Mouse (Mus musculus) embryo, embryonic 10 days (tissue): ENCODE data around the gene Sae1.

Experiments used
- DNase-seq: peaks from one replicate; pipeline ENCODE4 v3.0.0-alpha.2; 2015; ENCODE audit warnings: low spot score

Gene Sae1

DNA sequence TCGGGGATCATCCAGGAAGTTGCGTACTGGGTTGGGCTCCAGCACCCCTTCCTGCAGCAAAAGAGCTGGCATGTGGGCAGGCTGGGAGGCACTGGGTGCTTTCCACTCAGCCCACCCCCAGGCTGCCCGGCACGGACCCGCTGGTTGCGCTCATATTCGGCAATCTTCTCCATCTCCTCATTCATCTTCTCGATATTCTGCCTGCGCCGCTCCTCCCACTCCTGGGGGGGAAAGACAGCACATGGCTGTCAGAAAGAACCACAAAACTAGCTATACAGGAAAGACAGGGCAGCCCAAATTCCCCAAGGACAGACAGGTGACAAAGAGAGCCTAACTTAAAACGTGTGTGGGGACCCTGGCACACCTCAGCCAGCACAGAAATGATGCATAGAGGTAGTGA, 106.9 kb downstream of the Sae1 start:
- DNase-seq, result no peak

DNA sequence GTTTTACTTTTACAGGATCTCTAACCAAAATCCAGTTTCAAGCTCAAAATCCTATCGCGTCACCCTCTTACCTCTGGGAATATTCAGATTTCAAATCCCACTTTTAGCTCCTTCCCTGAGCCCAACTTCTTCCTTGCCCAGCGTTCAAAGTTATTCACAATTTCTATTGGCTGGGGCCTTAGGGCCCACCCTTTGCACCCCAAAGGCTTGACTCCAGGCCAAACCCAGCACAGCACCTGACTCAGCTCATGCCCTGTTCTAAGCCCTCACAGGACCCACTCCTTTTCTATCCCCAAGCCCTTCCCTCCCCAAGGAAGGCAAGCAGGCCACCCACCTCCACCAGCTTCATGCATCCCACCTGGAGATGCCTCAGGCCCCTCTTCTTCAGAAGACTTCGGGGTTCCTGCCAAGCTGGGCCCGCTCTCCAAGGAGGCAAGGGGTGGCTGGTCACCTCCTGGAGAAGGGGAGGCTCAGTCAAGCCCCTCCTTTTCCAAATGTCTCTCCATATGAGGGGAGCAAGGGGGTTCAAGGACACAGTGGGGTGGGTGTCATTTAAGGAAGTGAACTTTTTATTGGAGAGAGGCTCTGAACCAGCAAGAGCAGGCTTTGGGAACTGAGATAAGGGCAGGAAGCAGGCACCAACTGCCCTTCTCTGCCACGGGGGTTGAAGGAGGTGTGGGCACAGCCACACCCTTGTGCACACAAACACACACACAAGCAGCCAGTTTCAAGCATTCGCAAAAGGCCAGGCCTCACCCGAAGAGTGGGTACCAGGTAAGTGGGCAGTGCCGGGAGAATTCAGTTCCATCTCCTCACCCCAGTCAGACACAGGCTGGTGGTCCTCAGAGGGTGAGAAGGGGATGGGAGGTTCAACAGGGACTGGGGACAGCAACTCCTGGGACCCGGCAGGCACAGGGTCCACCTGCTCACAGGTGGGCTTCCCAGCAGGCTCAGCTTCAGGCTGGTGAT, 112.4 kb downstream of the Sae1 start:
- no peak for DNase-seq

GRCm38 (mm10) chr7:16273766-16274140, 113.9 kb downstream of the Sae1 start:
- peak; percentile 91 for DNase-seq

- DNase-seq, result peak; percentile 98
Measured at GRCm38 (mm10) chr7:16273081-16273765, 114.4 kb downstream of the Sae1 start, which contains the start of gene Inafm1. Gene Inafm1 (minus strand): TSS chr7:16273617.

DNA sequence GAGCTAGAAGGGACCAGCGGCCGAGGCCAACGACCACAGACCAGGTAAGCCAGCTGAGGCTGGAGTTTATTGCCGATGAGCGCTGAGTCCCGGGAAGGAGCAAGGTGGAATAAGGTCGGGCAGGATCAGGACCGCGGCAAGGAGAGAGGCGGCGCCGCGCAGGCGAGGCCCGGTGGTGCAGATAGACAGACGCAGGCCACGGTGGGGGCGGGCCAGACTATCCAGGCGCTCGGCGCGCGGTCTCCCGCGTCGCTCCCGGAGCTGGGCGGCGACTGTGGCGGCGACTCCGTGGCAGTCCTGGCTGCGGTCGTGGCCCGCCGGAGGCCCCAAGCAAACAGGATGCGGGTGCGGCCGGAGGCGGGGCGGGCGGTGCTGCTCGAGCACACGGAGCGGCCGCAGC, 114.9 kb downstream of the Sae1 start:
- peak; percentile 75 for DNase-seq

DNA sequence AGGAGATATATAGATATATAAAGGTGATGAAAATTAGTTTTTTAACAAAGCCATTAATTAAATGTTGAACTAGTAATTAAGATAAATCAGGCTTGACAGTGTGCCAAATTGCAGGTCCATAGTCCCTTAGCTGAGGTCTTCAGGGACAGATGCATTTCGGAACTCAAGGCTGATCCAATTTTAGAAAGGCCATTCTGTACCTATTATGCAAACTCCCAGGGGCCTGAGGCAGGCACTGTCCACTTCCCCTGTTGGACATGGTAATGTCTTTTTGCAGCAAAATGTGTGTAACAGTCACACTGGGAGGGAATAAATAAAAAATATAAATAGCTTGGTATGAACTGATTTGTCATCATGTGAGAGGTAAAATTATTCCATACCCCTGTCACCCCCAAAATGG, 116.5 kb downstream of the Sae1 start:
- no peak for DNase-seq
